Mouse (Mus musculus): ENCODE results near the gene Uba6.

DNA sequence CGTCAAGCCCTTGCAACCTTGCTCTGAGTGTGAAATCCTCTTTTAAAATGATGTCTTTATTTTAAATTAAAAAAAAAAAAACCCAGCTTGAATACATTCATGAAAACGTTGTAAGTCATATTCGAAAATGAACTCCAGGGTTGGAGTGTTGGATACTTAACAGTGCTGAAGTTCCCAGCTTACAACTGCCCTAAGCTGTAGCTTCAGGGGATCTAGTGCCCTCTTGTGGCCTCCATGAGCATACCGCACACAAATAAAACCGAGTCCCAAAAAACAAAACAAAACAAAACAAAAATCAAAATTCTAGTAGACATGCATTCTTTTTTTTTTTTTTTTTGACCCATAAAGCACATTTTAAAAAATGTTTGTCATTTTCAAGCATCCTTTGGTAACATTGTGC lies 18.2 kb upstream of the Uba6 start:
- no peak for TF ChIP-seq KAT2A (IDR thresholded peaks at IDR 0.05; ENCODE audit: insufficient replicate concordance, low read length)
- peak; percentile 78 for TF ChIP-seq CTCF (conservative IDR thresholded peaks at IDR 0.05 in 1 of 2, IDR thresholded peaks at IDR 0.05 in 1 of 2; ENCODE audit: low read depth in 2 of 2, low read length in 2 of 2)
- TF ChIP-seq POLR2A (IDR thresholded peaks at IDR 0.05; ENCODE audit: low read depth, low read length): no peak
- TF ChIP-seq CHD2 (IDR thresholded peaks at IDR 0.05; ENCODE audit: low read length): no peak
- TF ChIP-seq EP300 (IDR thresholded peaks at IDR 0.05; ENCODE audit: low read length): no peak
- TF ChIP-seq MAZ (IDR thresholded peaks at IDR 0.05; ENCODE audit: low read depth, low read length): no peak
- TF ChIP-seq E2F4 (IDR thresholded peaks at IDR 0.05; ENCODE audit: insufficient replicate concordance, low read depth, low read length): no peak
- no peak for TF ChIP-seq UBTF (IDR thresholded peaks at IDR 0.05; ENCODE audit: low read depth, low read length)
- no peak for TF ChIP-seq MAFK (IDR thresholded peaks at IDR 0.05; ENCODE audit: insufficient replicate concordance, low read length)
- TF ChIP-seq RAD21 (IDR thresholded peaks at IDR 0.05; ENCODE audit: low read depth, low read length): peak; percentile 70

Data from CH12.LX (cell line).